8 mouse cellular contexts compared by ENCODE assay signal in the genomic region with DNA sequence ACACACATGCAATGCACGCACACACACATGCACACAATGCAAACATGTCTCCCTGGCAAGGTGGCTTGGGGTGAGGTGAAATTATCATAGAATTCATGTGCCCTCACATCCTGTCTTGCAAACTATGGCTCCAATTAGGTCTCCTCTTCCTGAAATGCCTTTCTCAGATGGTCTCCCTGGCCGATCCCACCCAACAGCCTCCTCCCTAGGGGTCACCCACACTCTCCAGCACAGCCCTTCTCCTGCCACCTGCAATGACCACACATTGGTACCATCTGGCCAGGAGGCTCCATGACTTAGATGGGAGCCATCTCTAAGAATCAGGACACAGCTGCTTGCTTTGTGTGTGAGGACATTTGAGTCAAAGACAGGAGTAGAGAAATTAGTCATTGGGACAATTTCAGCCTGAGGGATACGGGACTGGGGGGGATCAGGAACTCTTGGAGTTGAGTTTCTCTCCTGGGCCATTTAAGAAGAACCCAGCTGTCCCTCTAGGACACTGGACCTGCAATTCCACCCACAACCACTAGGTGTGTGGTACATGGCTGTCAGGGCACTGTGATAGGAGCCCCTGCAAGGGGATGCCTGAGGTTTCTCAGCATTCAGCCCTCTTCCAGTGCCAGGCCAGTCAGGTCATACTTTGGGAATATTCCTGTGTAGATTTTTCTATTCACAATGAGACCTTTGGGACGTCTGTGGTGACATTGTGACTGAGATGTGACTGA. TPM values are rescaled to one million over a fixed set of nuclear protein-coding genes. Genes with fewer than 3 reads are reported as not detected.
DNase-seq lines count a peak whose midpoint lies in the region; ATAC-seq and TF ChIP-seq lines count a peak whose summit lies in the region.

No protein-coding gene starts in this region.

- no peak for ATAC-seq in forebrain, embryonic 14.5 days
- no peak for ATAC-seq in forebrain, embryonic 15.5 days (replicated peaks)
- ATAC-seq in liver, postnatal 0 days, result no peak

- no peak overlapping the region for H3K27ac ChIP-seq in forebrain, embryonic 14.5 days (ENCODE audit: low read depth, low read length)
- no peak overlapping the region for H3K27ac ChIP-seq in forebrain, embryonic 15.5 days (replicated peaks)
- no peak overlapping the region for H3K27ac ChIP-seq in liver, postnatal 0 days (ENCODE audit: low read depth)

- H3K4me2 ChIP-seq in forebrain, embryonic 14.5 days (ENCODE audit: low read length), result no peak overlapping the region
- no peak overlapping the region for H3K4me2 ChIP-seq in forebrain, embryonic 15.5 days (replicated peaks)
- no peak overlapping the region for H3K4me2 ChIP-seq in liver, postnatal 0 days (ENCODE audit: low read depth, low read length)

- no peaks in the 10 kb centered on the region for H3K27me3 ChIP-seq in forebrain, embryonic 14.5 days (replicated peaks; ENCODE audit: control insufficient read depth, insufficient read depth, low read length)
- H3K27me3 ChIP-seq in forebrain, embryonic 15.5 days, result no peaks in the 10 kb centered on the region
- peaks cover 6% of the 10 kb centered on the region; the same call in 1 of the 2 replicates for H3K27me3 ChIP-seq in liver, postnatal 0 days (ENCODE audit: insufficient read depth, low read length)

- WGBS in forebrain, embryonic 14.5 days, result 69% methylated on average over 4 of the region's 4 CpGs
- WGBS in forebrain, embryonic 15.5 days, result 63% methylated on average over 4 of the region's 4 CpGs
- WGBS in liver, postnatal 0 days (ENCODE audit: insufficient replicate concordance), result 48% methylated on average over 4 of the region's 4 CpGs

- H3K9ac ChIP-seq in forebrain, embryonic 14.5 days (ENCODE audit: low read length), result no peak overlapping the region
- no peak overlapping the region for H3K9ac ChIP-seq in forebrain, embryonic 15.5 days (replicated peaks)
- H3K9ac ChIP-seq in liver, postnatal 0 days (replicated peaks), result no peak overlapping the region

- no peak for TF ChIP-seq EP300 in liver, postnatal 0 days (IDR thresholded peaks at IDR 0.05; ENCODE audit: low read depth)

- peak; percentile 64 for TF ChIP-seq CTCF in liver, postnatal 0 days (IDR thresholded peaks at IDR 0.05; ENCODE audit: low read depth)

- no peaks in the 10 kb centered on the region for H3K4me1 ChIP-seq in forebrain, embryonic 14.5 days (ENCODE audit: control insufficient read depth, insufficient read depth, low read length)
- H3K4me1 ChIP-seq in forebrain, embryonic 15.5 days, result no peaks in the 10 kb centered on the region
- no peaks in the 10 kb centered on the region for H3K4me1 ChIP-seq in liver, postnatal 0 days (ENCODE audit: insufficient read depth)

- no peak overlapping the region for H3K4me3 ChIP-seq in forebrain, embryonic 14.5 days (ENCODE audit: low read depth, low read length)
- H3K4me3 ChIP-seq in forebrain, embryonic 15.5 days, result no peak overlapping the region
- H3K4me3 ChIP-seq in liver, postnatal 0 days (ENCODE audit: low read depth, low read length), result no peak overlapping the region

- H3K36me3 ChIP-seq in forebrain, embryonic 14.5 days (ENCODE audit: control insufficient read depth, insufficient read depth, low read length), result no peaks in the 10 kb centered on the region
- no peaks in the 10 kb centered on the region for H3K36me3 ChIP-seq in forebrain, embryonic 15.5 days
- H3K36me3 ChIP-seq in liver, postnatal 0 days (replicated peaks; ENCODE audit: insufficient read depth, low read length), result no peaks in the 10 kb centered on the region

- peak; percentile 28 for DNase-seq in forebrain, embryonic 14.5 days (ENCODE audit: low spot score)
- peak; percentile 25 for DNase-seq in right cerebral cortex, postnatal 14 days
- no peak for DNase-seq in right cerebral cortex, postnatal 25 days
- peak; percentile 45 for DNase-seq in liver, postnatal 0 days
- peak; percentile 70 for DNase-seq in thymus, postnatal 4 days
- no peak for DNase-seq in cerebellum, postnatal 4 days (ENCODE audit: low spot score in 2 of 2)
- DNase-seq in ovary, postnatal 36 days (ENCODE audit: low spot score), result no peak

- no peaks in the 10 kb centered on the region for H3K9me3 ChIP-seq in forebrain, embryonic 14.5 days (replicated peaks; ENCODE audit: control insufficient read depth, low read length)
- no peaks in the 10 kb centered on the region for H3K9me3 ChIP-seq in forebrain, embryonic 15.5 days
- no peaks in the 10 kb centered on the region for H3K9me3 ChIP-seq in liver, postnatal 0 days (ENCODE audit: low read length)

RNA-seq across cellular contexts. Expression of a gene that starts 17.8 kb away (rescaled TPM):
- 0.34 and 0.49 TPM in 2 replicates for polyA plus RNA-seq in forebrain, embryonic 14.5 days (2014; fragmentation: Nextera tagmentation; extraction: Ambion mirVana)
- 0.51 and 0.59 TPM in 2 replicates for polyA plus RNA-seq in forebrain, embryonic 15.5 days (2015; fragmentation: Nextera tagmentation; extraction: Ambion mirVana)
- polyA plus RNA-seq in liver, postnatal 0 days (2015; fragmentation: Nextera tagmentation; extraction: Ambion mirVana), result 0.05 and 0.11 TPM in 2 replicates

RNA-seq across cellular contexts. Expression of a gene that starts 54.8 kb away (rescaled TPM):
- polyA plus RNA-seq in forebrain, embryonic 14.5 days (2014; fragmentation: Nextera tagmentation; extraction: Ambion mirVana), result not detected in 2 replicates
- polyA plus RNA-seq in forebrain, embryonic 15.5 days (2015; fragmentation: Nextera tagmentation; extraction: Ambion mirVana), result not detected in 2 replicates
- not detected in 2 replicates for polyA plus RNA-seq in liver, postnatal 0 days (2015; fragmentation: Nextera tagmentation; extraction: Ambion mirVana)

Comparison
In these comparisons a context has a peak if more than half of its experiments do, and no peak if none do; other contexts are left out.
1. DNase-seq: peak in forebrain, embryonic 14.5 days (single experiment), right cerebral cortex, postnatal 14 days (single experiment), liver, postnatal 0 days (single experiment) and thymus, postnatal 4 days (single experiment); none in right cerebral cortex, postnatal 25 days (single experiment), cerebellum, postnatal 4 days (0 of 2) and ovary, postnatal 36 days (single experiment).